Mouse (Mus musculus): ENCODE results near the gene Spred3. TPM values are rescaled to one million over a fixed set of nuclear protein-coding genes. Genes with fewer than 3 reads are reported as not detected.

Spred3 gene
- total and polyA plus RNA-seq, 3 experiments: 1.6 to 6.6 (median 3.3) TPM

DNA sequence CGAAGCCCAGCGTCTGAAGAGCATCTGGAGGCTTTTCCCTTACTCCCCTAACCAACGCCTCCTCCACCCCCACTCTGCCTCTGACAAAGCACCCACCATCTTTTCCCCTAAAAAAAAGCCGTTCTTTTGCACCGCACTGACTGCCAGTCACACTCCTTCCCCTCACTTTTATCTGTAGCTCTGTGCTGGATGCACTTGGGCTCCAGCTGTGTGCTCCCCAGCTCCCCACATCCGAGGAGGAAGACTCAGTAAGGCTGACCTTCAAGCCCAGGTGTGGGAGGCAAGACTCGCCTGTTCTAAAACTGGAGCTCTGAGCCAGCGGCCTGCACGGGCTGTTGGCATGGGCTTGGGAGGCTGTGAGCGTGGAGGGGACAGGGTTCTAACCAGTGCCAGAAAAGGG is 18.7 kb downstream of the Spred3 start:
- TF ChIP-seq CTCF (conservative IDR thresholded peaks at IDR 0.05 in 1 of 2, IDR thresholded peaks at IDR 0.05 in 1 of 2; ENCODE audit: low read depth in 2 of 2, low read length in 2 of 2) (no peak), NELFE (IDR thresholded peaks at IDR 0.05; ENCODE audit: low read depth, low read length) (no peak), RAD21 (IDR thresholded peaks at IDR 0.05; ENCODE audit: low read depth, low read length) (no peak), SIN3A (IDR thresholded peaks at IDR 0.05; ENCODE audit: low read length) (no peak), MEF2A (IDR thresholded peaks at IDR 0.05; ENCODE audit: borderline replicate concordance, low read depth, low read length) (no peak), UBTF (IDR thresholded peaks at IDR 0.05; ENCODE audit: low read depth, low read length) (no peak), NRF1 (IDR thresholded peaks at IDR 0.05; ENCODE audit: low read depth, low read length) (no peak), JUND (conservative IDR thresholded peaks at IDR 0.05; ENCODE audit: low read depth, low read length) (no peak), TCF12 (IDR thresholded peaks at IDR 0.05; ENCODE audit: low read depth, low read length) (no peak)
- Histone ChIP-seq H3K4me3 (replicated peaks in 1 of 3; ENCODE audit: low read depth in 2 of 3, low read length in 2 of 3, poor library complexity in 1 of 3) (no peak overlapping the region), H3K4me2 (ENCODE audit: insufficient read depth, low read depth, poor library complexity, severe bottlenecking) (no peak overlapping the region), H3K4me1 (ENCODE audit: control insufficient read depth in 1 of 2, insufficient read depth in 2 of 2) (peaks cover 1 to 16% of the 10 kb centered on the region in 2 experiments; a peak in 2 of 4 replicates), H3K27me3 (replicated peaks) (no peaks in the 10 kb centered on the region), H3K79me2 (replicated peaks; ENCODE audit: control insufficient read depth, extremely low read depth, insufficient read depth, poor library complexity, severe bottlenecking) (no peaks in the 10 kb centered on the region), H3K9me3 (replicated peaks; ENCODE audit: low read length) (peaks cover 6% of the 10 kb centered on the region), H3K27ac (ENCODE audit: insufficient read depth, low read depth) (no peak overlapping the region), H3K9ac (ENCODE audit: insufficient read depth, low read depth) (no peak overlapping the region), H3K36me3 (replicated peaks in 1 of 2; ENCODE audit: control insufficient read depth in 1 of 2, insufficient read depth in 1 of 2, low read length in 1 of 2) (peaks cover 4 to 29% of the 10 kb centered on the region in 2 experiments)
- dilution Hi-C loops (cut with MboI; ENCODE audit: extremely low pct_ligation_motif_present, extremely low pct_unique_long_range_greater_than_20kb, low sequenced_read_pairs): no loop called here
- DNase-seq (ENCODE audit: extremely low read depth): no peak
- in situ Hi-C loops (cut with MboI; ENCODE audit: low pct_ligation_motif_present, low pct_unique_long_range_greater_than_20kb, low sequenced_read_pairs): no loop called here

DNA sequence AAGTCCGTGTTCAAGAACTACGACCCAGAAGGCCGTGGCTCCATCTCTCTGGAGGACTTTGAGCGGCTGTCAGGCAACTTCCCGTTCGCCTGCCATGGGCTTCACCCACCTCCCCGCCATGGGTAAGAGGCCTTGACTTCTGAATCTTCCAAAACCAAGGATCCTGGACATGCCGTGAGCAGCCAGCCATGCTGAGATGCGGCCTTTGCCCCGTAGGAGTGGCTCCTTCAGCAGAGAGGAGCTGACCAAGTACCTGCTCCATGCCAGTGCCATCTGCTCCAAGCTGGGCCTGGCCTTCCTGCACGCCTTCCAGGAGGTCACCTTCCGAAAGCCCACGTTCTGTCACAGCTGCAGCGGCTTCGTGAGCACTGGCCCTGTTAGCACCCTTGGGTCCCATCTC is 21.4 kb downstream of the Spred3 start:
- dilution Hi-C loops (cut with MboI; ENCODE audit: extremely low pct_ligation_motif_present, extremely low pct_unique_long_range_greater_than_20kb, low sequenced_read_pairs): no loop called here
- Histone ChIP-seq H3K36me3 (replicated peaks in 1 of 2; ENCODE audit: control insufficient read depth in 1 of 2, insufficient read depth in 1 of 2, low read length in 1 of 2) (peaks cover 0 to 22% of the 10 kb centered on the region in 2 experiments), H3K9me3 (replicated peaks; ENCODE audit: low read length) (no peaks in the 10 kb centered on the region), H3K79me2 (replicated peaks; ENCODE audit: control insufficient read depth, extremely low read depth, insufficient read depth, poor library complexity, severe bottlenecking) (no peaks in the 10 kb centered on the region), H3K4me3 (replicated peaks in 1 of 3; ENCODE audit: low read depth in 2 of 3, low read length in 2 of 3, poor library complexity in 1 of 3) (no peak overlapping the region), H3K27ac (ENCODE audit: insufficient read depth, low read depth) (no peak overlapping the region), H3K27me3 (replicated peaks) (no peaks in the 10 kb centered on the region), H3K4me2 (ENCODE audit: insufficient read depth, low read depth, poor library complexity, severe bottlenecking) (no peak overlapping the region), H3K9ac (ENCODE audit: insufficient read depth, low read depth) (no peak overlapping the region), H3K4me1 (ENCODE audit: control insufficient read depth in 1 of 2, insufficient read depth in 2 of 2) (peaks cover 4 to 18% of the 10 kb centered on the region in 2 experiments; a peak in 3 of 4 replicates)
- no peak for DNase-seq (ENCODE audit: extremely low read depth)
- in situ Hi-C loops (cut with MboI; ENCODE audit: low pct_ligation_motif_present, low pct_unique_long_range_greater_than_20kb, low sequenced_read_pairs): no loop called here
- no peak for TF ChIP-seq JUND (conservative IDR thresholded peaks at IDR 0.05; ENCODE audit: low read depth, low read length)
- TF ChIP-seq CHD2 (IDR thresholded peaks at IDR 0.05; ENCODE audit: low read length): no peak
- TF ChIP-seq MAFK (IDR thresholded peaks at IDR 0.05; ENCODE audit: insufficient replicate concordance, low read length): no peak
- TF ChIP-seq ELF1 (IDR thresholded peaks at IDR 0.05; ENCODE audit: low read depth, low read length): no peak
- no peak for TF ChIP-seq SIN3A (IDR thresholded peaks at IDR 0.05; ENCODE audit: low read length)
- no peak for TF ChIP-seq IRF4 (IDR thresholded peaks at IDR 0.05; ENCODE audit: low read depth, low read length)
